Mouse (Mus musculus) left cerebral cortex, postnatal 14 days (tissue): ENCODE results near the gene Galnt10. TPM values are rescaled to one million over a fixed set of nuclear protein-coding genes. Genes with fewer than 3 reads are reported as not detected.

Experiments
- DNase-seq, 2 experiments: peaks; one replicate each; pipeline ENCODE4 v3.0.0; 2021 to 2022; ENCODE audit warnings: low spot score in 2 of 2, mixed read lengths in 1 of 2
- intact Hi-C: fragments of 180-260 bp; cut with DNase I; formaldehyde crosslinking; loops from one replicate; pipeline ENCODE4 v1.15.1; 2025
- total RNA-seq, 2 experiments: library from RNA; stranded (reverse); gene quantifications; 2 replicates each; pipeline ENCODE4 v1.2.3; 2021

Galnt10 gene
- total RNA-seq, 2 experiments from 2014 or later, result 7.6 to 8.8 TPM

GRCm38 (mm10) chr11:57832552-57833201 is 187.4 kb downstream of the Galnt10 start, which contains the start of gene Hand1:
TSS of gene Hand1 (minus strand) at chr11:57832818.
- no peak for DNase-seq
- intact Hi-C loops, result no loop called here

GRCm38 (mm10) chr11:57833296-57833977 is 188.2 kb downstream of the Galnt10 start:
- DNase-seq, result no peak
- intact Hi-C loops, result no loop called here

GRCm38 (mm10) chr11:57834031-57834430 is 188.8 kb downstream of the Galnt10 start:
- intact Hi-C loops, result no loop called here
- DNase-seq, result no peak

GRCm38 (mm10) chr11:57835331-57835730 is 190.1 kb downstream of the Galnt10 start:
- intact Hi-C loops, result no loop called here

GRCm38 (mm10) chr11:57835931-57836330 is 190.7 kb downstream of the Galnt10 start:
- intact Hi-C loops, result no loop called here
- no peak for DNase-seq

More at GRCm38 (mm10) chr11:57835331-57835730, 190.1 kb downstream of the Galnt10 start:
- DNase-seq, result no peak

- no peak for DNase-seq
- intact Hi-C loops, result no loop called here
Observed at GRCm38 (mm10) chr11:57836401-57836800, 191.2 kb downstream of the Galnt10 start.

Other genes with a start within 250 kb of the Galnt10 start
- 10 to 100 TPM; 29.7 to 33.1 TPM for gene Fam114a2, start 126.8 kb upstream of the Galnt10 start, total RNA-seq
- 10 to 100 TPM; 25.7 to 28.8 TPM for gene Mfap3, start 126.8 kb upstream of the Galnt10 start, total RNA-seq
- gene Sap30l, start 156.2 kb downstream of the Galnt10 start, total RNA-seq, result 10 to 100 TPM; 43.8 to 47.8 TPM
- not detected for gene Hand1, start 187.4 kb downstream of the Galnt10 start, total RNA-seq